Mouse (Mus musculus): Measurements from ENCODE around the gene Trappc4. TPM values are rescaled to one million over a fixed set of nuclear protein-coding genes. Genes with fewer than 3 reads are reported as not detected.
"Not testable (repeated sequence)": the region's sequence is repeated elsewhere in the genome, so short reads cannot be mapped to it uniquely, and the experiment has no call there.

The Trappc4 gene
- total RNA-seq, 2 experiments from 2014 or later: 33.0 to 36.3 TPM

DNA sequence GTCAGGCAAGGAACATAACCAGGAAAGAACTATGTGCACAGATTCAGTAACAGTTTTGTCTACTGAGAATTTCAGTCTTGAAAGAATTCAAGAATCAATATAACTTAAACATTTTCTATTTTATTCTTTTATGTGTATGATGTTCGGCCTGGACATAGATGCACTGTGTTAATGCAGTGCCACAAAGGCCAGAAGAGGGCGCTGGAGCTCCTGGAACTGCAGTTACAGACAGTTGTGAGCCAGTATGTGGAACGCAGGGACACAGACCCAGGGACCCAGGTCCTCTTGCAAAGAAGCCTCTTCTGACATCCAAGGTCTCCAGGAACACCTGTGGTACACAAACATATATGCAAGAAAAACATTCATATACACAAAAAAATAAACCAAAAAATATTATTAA, 42.9 kb downstream of the Trappc4 start:
- intact Hi-C loops (cut with DNase I): no loop called here
- DNase-seq: no peak

DNA sequence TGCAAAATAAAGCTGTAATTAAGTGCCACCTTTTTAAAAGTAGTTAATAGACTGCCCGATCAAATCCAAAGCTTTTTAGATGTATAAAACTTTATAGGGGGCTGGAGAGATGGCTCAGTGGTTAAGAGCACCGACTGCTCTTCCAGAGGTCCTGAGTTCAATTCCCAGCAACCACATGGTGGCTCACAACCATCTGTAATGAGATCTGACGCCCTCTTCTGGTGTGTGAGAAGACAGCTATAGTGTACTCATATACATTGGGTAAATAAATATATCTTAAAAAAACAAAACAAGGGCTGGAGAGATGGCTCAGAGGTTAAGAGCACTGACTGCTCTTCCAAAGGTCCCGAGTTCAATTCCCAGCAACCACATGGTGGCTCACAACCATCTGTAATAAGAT, 45.5 kb downstream of the Trappc4 start:
- DNase-seq; intact Hi-C loops (cut with DNase I): not testable (repeated sequence)

DNA sequence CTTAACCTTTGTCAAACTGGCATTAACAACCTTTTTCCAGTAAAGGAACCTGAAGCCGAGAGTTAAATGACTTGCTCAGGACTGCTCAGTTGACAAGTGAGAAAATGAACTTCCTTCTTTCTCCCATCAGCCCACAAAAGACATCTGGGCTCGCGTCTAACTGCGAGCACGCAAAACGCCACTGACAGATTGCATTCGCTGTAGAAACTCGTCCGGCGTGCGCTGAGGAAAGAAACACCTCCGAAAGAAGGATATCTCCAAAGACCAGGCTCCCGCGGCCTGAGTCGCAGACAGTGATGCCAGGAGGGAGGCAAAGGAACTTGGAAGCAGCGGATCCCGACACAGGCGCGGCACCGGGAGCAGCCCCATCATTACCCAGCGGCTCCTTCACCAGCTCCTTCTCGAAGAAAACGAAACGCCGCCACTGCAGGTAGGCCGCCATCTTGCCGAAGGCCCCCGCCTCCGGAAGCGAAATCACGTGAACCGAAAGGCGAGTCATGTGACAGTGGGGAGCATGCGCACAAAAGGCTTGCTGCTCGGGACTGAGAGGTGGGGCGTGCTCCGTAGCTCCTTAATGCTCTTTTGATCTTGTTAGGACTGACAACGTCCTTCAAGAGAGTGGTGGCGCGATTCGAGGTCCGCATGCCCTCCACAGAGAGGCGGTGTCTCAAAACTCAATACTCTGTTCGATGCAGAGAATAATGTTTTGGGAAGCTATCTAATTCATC, 46.0 kb downstream of the Trappc4 start, which contains the start of gene Vps11:
Gene Vps11 (minus strand): TSS at position 481 of the 728 bp plus-strand sequence.
- intact Hi-C loops (cut with DNase I): no loop called here
- peak; percentile 94 to 95 for DNase-seq

DNA sequence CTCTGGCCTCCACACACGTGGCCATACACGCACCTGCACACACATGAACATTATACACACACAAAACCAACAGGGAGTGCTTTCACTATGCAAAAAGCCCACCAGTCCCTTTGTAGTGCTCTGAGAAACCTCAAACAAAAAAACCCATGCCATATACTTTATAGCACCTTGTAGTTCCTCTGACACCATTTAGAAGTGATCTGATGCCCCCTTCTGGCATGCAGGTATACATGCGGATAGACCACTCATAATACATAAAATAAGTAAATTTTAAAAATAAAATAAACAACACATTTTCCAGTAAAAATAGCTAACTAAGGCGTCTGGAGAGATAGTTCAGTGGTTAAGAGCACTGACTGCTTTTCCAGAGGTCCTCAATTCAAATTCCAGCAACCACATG, 50.2 kb downstream of the Trappc4 start:
- no peak for DNase-seq
- intact Hi-C loops (cut with DNase I): loop anchor here (5.0 kb wide), 1 partner anchor 110 kb away; no protein-coding TSS in a partner anchor

Small RNA genes within 50 kb of the gene (microRNA-seq; reads per million reads assigned to microRNA genes)
- gene Mir7085 (ENCODE audit: borderline number of aligned reads in 2 of 2): 2.0 to 2.2 reads per million in 2 experiments

Other genes starting within 250 kb of the Trappc4 start
- gene Cbl, start 173.6 kb downstream of the Trappc4 start, total RNA-seq (2021): 10 to 100 TPM; 17.7 to 22.6 TPM
- not detected for gene Ccdc153, start 166.9 kb downstream of the Trappc4 start, total RNA-seq (2021)
- 1 to 10 TPM; 3.5 to 4.3 TPM for gene Pdzd3, start 156.1 kb downstream of the Trappc4 start, total RNA-seq (2021)
- gene Nlrx1, start 139.0 kb downstream of the Trappc4 start, total RNA-seq (2021): 10 to 100 TPM; 19.6 to 24.5 TPM
- gene Abcg4, start 119.0 kb downstream of the Trappc4 start, total RNA-seq (2021): under 1 TPM; 0.69 to 0.79 TPM
- gene Hinfp, start 101.9 kb downstream of the Trappc4 start, total RNA-seq (2021): 1 to 10 TPM; 7.8 to 8.7 TPM
- 10 to 100 TPM; 14.0 to 14.2 TPM for gene C2cd2l, start 87.3 kb downstream of the Trappc4 start, total RNA-seq (2021)
- 10 to 100 TPM; 18.6 to 22.4 TPM for gene Dpagt1, start 81.6 kb downstream of the Trappc4 start, total RNA-seq (2021)
- 10 to 100 TPM; 13.3 to 13.6 TPM for gene H2afx, start 72.9 kb downstream of the Trappc4 start, total RNA-seq (2021)
- 10 to 100 TPM; 41.1 to 49.8 TPM for gene Hmbs, start 63.4 kb downstream of the Trappc4 start, total RNA-seq (2021)
- gene Vps11, start 45.9 kb downstream of the Trappc4 start, total RNA-seq (2021): 10 to 100 TPM; 16.8 to 18.8 TPM
- gene Hyou1, start 28.1 kb downstream of the Trappc4 start, total RNA-seq (2021): 10 to 100 TPM; 46.0 to 68.1 TPM
- gene Slc37a4, start 10.7 kb downstream of the Trappc4 start, total RNA-seq (2021): 10 to 100 TPM; 21.5 to 24.0 TPM
- gene Rps25, start 461 bp downstream of the Trappc4 start, total RNA-seq (2021): 100 to 1,000 TPM; 793 to 858 TPM
- 1 to 10 TPM; 8.1 to 8.8 TPM for gene Ccdc84, start 11.0 kb upstream of the Trappc4 start, total RNA-seq (2021)
- gene Foxr1, start 33.5 kb upstream of the Trappc4 start, total RNA-seq (2021): not detected
- not detected for gene Upk2, start 47.4 kb upstream of the Trappc4 start, total RNA-seq (2021)
- gene Bcl9l, start 75.2 kb upstream of the Trappc4 start, total RNA-seq (2021): 10 to 100 TPM; 44.6 to 59.4 TPM
- gene Cxcr5, start 154.3 kb upstream of the Trappc4 start, total RNA-seq (2021): under 1 TPM; 0.22 to 0.47 TPM
- 10 to 100 TPM; 82.0 to 85.0 TPM for gene Ddx6, start 197.3 kb upstream of the Trappc4 start, total RNA-seq (2021)

All from heart, postnatal 36 days (tissue).